Mouse (Mus musculus): ENCODE results near the gene Rnf180. TPM values are rescaled to one million over a fixed set of nuclear protein-coding genes. Genes with fewer than 3 reads are reported as not detected.

Rnf180 gene
- total and polyA plus RNA-seq, 3 experiments = 0.13 to 0.66 TPM; not detected in 1

DNA sequence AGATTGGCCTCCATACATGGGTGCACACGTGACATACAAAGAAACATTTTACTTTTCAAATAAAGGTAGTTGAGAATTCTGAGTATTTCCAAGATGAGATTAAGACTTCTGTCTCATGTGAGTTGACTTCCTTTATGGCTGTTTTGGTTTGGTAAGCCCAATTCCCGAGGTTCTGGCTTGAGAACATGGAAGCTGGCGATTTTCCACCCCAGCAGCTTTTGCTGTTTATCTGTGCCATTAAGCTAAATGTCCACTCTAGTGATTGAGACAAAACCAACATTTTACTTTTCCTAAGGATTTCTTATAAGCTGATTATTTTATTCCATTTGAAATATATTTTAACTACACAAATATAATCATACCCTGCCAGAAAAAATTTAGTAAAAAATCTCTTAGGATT, 144.6 kb downstream of the Rnf180 start:
- Histone ChIP-seq H3K9ac (ENCODE audit: insufficient read depth, low read depth) (no peak overlapping the region), H3K27me3 (replicated peaks) (no peaks in the 10 kb centered on the region), H3K79me2 (replicated peaks; ENCODE audit: control insufficient read depth, extremely low read depth, insufficient read depth, poor library complexity, severe bottlenecking) (no peaks in the 10 kb centered on the region), H3K36me3 (replicated peaks in 1 of 2; ENCODE audit: control insufficient read depth in 1 of 2, insufficient read depth in 1 of 2, low read length in 1 of 2) (no peaks in the 10 kb centered on the region), H3K4me3 (replicated peaks in 1 of 3; ENCODE audit: low read depth in 2 of 3, low read length in 2 of 3, poor library complexity in 1 of 3) (no peak overlapping the region), H3K4me2 (ENCODE audit: insufficient read depth, low read depth, poor library complexity, severe bottlenecking) (no peak overlapping the region), H3K27ac (ENCODE audit: insufficient read depth, low read depth) (no peak overlapping the region), H3K9me3 (replicated peaks; ENCODE audit: low read length) (no peaks in the 10 kb centered on the region), H3K4me1 (ENCODE audit: control insufficient read depth in 1 of 2, insufficient read depth in 2 of 2) (peaks cover 5 to 23% of the 10 kb centered on the region in 2 experiments; a peak in 3 of 4 replicates)
- DNase-seq (ENCODE audit: extremely low read depth) = no peak
- TF ChIP-seq CHD1 (IDR thresholded peaks at IDR 0.05; ENCODE audit: low read depth, low read length) (no peak), MXI1 (IDR thresholded peaks at IDR 0.05; ENCODE audit: low read depth, low read length) (no peak), ZNF384 (IDR thresholded peaks at IDR 0.05; ENCODE audit: low read depth, low read length) (no peak)
- dilution Hi-C loops (cut with MboI; ENCODE audit: extremely low pct_ligation_motif_present, extremely low pct_unique_long_range_greater_than_20kb, low sequenced_read_pairs) (no loop called here), in situ Hi-C loops (cut with MboI; ENCODE audit: low pct_ligation_motif_present, low pct_unique_long_range_greater_than_20kb, low sequenced_read_pairs) (no loop called here)

- DNase-seq (ENCODE audit: extremely low read depth) = peak; percentile 34
- no peak overlapping the region for H3K4me3 ChIP-seq (replicated peaks in 1 of 3; ENCODE audit: low read depth in 2 of 3, low read length in 2 of 3, poor library complexity in 1 of 3)
- in situ Hi-C loops (cut with MboI; ENCODE audit: low pct_ligation_motif_present, low pct_unique_long_range_greater_than_20kb, low sequenced_read_pairs) = no loop called here
- no peak overlapping the region for H3K9ac ChIP-seq (ENCODE audit: insufficient read depth, low read depth)
- no peak overlapping the region for H3K4me2 ChIP-seq (ENCODE audit: insufficient read depth, low read depth, poor library complexity, severe bottlenecking)
- TF ChIP-seq SIN3A (IDR thresholded peaks at IDR 0.05; ENCODE audit: low read length) (no peak), RCOR1 (conservative IDR thresholded peaks at IDR 0.05; ENCODE audit: low read depth, low read length) (no peak), ZC3H11A (IDR thresholded peaks at IDR 0.05; ENCODE audit: low read depth, low read length) (no peak), MXI1 (IDR thresholded peaks at IDR 0.05; ENCODE audit: low read depth, low read length) (no peak), MYC (IDR thresholded peaks at IDR 0.05; ENCODE audit: low read depth, low read length) (no peak)
- dilution Hi-C loops (cut with MboI; ENCODE audit: extremely low pct_ligation_motif_present, extremely low pct_unique_long_range_greater_than_20kb, low sequenced_read_pairs) = no loop called here
- no peaks in the 10 kb centered on the region for H3K79me2 ChIP-seq (replicated peaks; ENCODE audit: control insufficient read depth, extremely low read depth, insufficient read depth, poor library complexity, severe bottlenecking)
- no peaks in the 10 kb centered on the region for H3K36me3 ChIP-seq (replicated peaks in 1 of 2; ENCODE audit: control insufficient read depth in 1 of 2, insufficient read depth in 1 of 2, low read length in 1 of 2)
- peaks cover 5 to 15% of the 10 kb centered on the region in 2 experiments; a peak in 3 of 4 replicates for H3K4me1 ChIP-seq (ENCODE audit: control insufficient read depth in 1 of 2, insufficient read depth in 2 of 2)
- H3K9me3 ChIP-seq (replicated peaks; ENCODE audit: low read length) = no peaks in the 10 kb centered on the region
- no peaks in the 10 kb centered on the region for H3K27me3 ChIP-seq (replicated peaks)
- no peak overlapping the region for H3K27ac ChIP-seq (ENCODE audit: insufficient read depth, low read depth)
Measured at GRCm38 (mm10) chr13:105147795-105148418, 146.7 kb downstream of the Rnf180 start.

- TF ChIP-seq MAZ (IDR thresholded peaks at IDR 0.05; ENCODE audit: low read depth, low read length) = no peak
- no peak for TF ChIP-seq MAFK (IDR thresholded peaks at IDR 0.05; ENCODE audit: insufficient replicate concordance, low read length)
- TF ChIP-seq MAX (IDR thresholded peaks at IDR 0.05; ENCODE audit: low read length) = no peak
- no peak for TF ChIP-seq HCFC1 (IDR thresholded peaks at IDR 0.05; ENCODE audit: low read depth, low read length)
- no peak for TF ChIP-seq KAT2A (IDR thresholded peaks at IDR 0.05; ENCODE audit: insufficient replicate concordance, low read length)
- no peak for TF ChIP-seq ZKSCAN1 (IDR thresholded peaks at IDR 0.05; ENCODE audit: borderline replicate concordance, low read depth, low read length)
- no peak for TF ChIP-seq RCOR1 (conservative IDR thresholded peaks at IDR 0.05; ENCODE audit: low read depth, low read length)
- no peak for TF ChIP-seq JUND (conservative IDR thresholded peaks at IDR 0.05; ENCODE audit: low read depth, low read length)
- TF ChIP-seq USF1 (IDR thresholded peaks at IDR 0.05; ENCODE audit: low read depth, low read length) = no peak
- TF ChIP-seq EP300 (IDR thresholded peaks at IDR 0.05; ENCODE audit: low read length) = no peak
- TF ChIP-seq PAX5 (IDR thresholded peaks at IDR 0.05; ENCODE audit: low read length) = no peak
- no peak for TF ChIP-seq MXI1 (IDR thresholded peaks at IDR 0.05; ENCODE audit: low read depth, low read length)
- no peak for TF ChIP-seq CHD1 (IDR thresholded peaks at IDR 0.05; ENCODE audit: low read depth, low read length)
- no peak for TF ChIP-seq POLR2AphosphoS2 (IDR thresholded peaks at IDR 0.05; ENCODE audit: low read depth, low read length)
- TF ChIP-seq MYC (IDR thresholded peaks at IDR 0.05; ENCODE audit: low read depth, low read length) = no peak
- no peak for TF ChIP-seq ZMIZ1 (IDR thresholded peaks at IDR 0.05; ENCODE audit: low read depth, low read length)
Measured at GRCm38 (mm10) chr13:105146827-105147226, 147.8 kb downstream of the Rnf180 start.

More at GRCm38 (mm10) chr13:105146827-105147226, 147.8 kb downstream of the Rnf180 start:
- DNase-seq (ENCODE audit: extremely low read depth) = no peak
- Histone ChIP-seq H3K4me2 (ENCODE audit: insufficient read depth, low read depth, poor library complexity, severe bottlenecking) (no peak overlapping the region), H3K9ac (ENCODE audit: insufficient read depth, low read depth) (no peak overlapping the region), H3K9me3 (replicated peaks; ENCODE audit: low read length) (no peaks in the 10 kb centered on the region), H3K27me3 (replicated peaks) (no peaks in the 10 kb centered on the region), H3K79me2 (replicated peaks; ENCODE audit: control insufficient read depth, extremely low read depth, insufficient read depth, poor library complexity, severe bottlenecking) (no peaks in the 10 kb centered on the region), H3K4me1 (ENCODE audit: control insufficient read depth in 1 of 2, insufficient read depth in 2 of 2) (peaks cover 5 to 8% of the 10 kb centered on the region in 2 experiments; a peak in 2 of 4 replicates), H3K27ac (ENCODE audit: insufficient read depth, low read depth) (no peak overlapping the region), H3K4me3 (replicated peaks in 1 of 3; ENCODE audit: low read depth in 2 of 3, low read length in 2 of 3, poor library complexity in 1 of 3) (no peak overlapping the region), H3K36me3 (replicated peaks in 1 of 2; ENCODE audit: control insufficient read depth in 1 of 2, insufficient read depth in 1 of 2, low read length in 1 of 2) (no peaks in the 10 kb centered on the region)
- dilution Hi-C loops (cut with MboI; ENCODE audit: extremely low pct_ligation_motif_present, extremely low pct_unique_long_range_greater_than_20kb, low sequenced_read_pairs) = no loop called here
- in situ Hi-C loops (cut with MboI; ENCODE audit: low pct_ligation_motif_present, low pct_unique_long_range_greater_than_20kb, low sequenced_read_pairs) = no loop called here
